Mouse (Mus musculus): ENCODE measurements at regions not wholly inside any gene's neighbourhood (a gene's known extent, or its start where the extent isn't known, plus 50 kb on each side); places are given as distances from the start of the nearest gene placed in this dataset.
A peak's percentile ranks its signal among the peaks of the same experiment; 100 is the strongest.
"Not testable (repeated sequence)": the region's sequence is repeated elsewhere in the genome, so short reads cannot be mapped to it uniquely, and the experiment has no call there.

DNA sequence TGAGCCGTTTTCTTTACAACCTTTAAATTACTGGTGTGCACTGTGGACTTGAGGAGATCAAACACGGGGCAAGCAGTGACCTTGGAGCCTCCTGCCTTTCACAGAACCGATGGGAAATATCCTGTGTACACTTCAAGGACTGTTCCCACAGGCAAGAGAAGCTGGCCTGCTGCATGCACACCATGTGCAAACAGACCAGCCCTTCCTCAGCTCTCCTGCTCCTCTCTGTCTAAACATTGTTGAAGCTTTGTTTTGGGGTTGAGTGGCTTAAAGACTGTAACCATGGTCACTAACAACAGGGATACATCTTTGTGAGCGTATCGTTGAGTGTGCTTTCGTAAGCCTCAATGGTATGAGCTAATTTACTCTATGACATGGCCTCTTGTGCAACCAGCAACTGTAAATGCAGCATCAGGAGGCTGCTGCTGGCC, 50.2 kb upstream of the Agps start:
- DNase-seq: no peak

DNA sequence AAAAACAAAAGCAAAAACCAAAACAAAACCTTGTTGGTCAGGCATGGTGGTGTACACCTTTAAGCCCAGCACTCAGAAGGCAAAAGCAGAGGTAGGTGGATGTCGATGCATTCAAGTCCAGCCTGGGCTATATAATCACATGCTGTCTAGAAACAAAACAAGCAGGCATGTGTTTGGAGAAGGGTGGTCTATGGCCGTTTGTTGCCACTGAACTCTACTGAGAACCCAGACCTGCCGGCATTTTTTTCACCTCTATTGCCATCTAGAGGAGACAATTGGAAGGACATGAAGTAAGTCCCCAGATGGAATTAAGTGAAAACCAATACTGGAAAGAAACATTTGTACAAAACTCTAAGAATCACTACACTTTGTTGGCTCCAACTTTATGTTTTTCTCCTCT, 50.9 kb upstream of the Agps start:
- peak; percentile 85 for DNase-seq

DNA sequence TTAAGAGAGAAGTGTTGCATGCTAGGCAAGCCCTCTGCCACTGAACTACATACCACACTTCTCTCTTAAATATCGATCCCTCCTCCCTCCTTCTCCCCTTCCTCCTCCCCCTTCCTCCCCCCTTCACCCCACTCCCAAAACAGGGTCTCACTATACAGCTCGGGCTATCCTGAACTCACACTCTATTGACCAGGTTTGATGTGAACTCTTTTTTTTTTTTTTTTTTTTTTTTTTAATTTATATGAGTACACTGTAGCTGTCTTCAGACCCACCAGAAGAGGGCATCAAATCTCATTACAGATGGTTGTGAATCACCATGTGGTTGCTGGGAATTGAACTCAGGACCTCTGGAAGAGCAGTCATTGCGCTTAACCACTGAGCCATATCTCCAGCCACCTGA, 53.3 kb upstream of the Agps start:
- not testable (repeated sequence) for DNase-seq

- peak; percentile 35 for DNase-seq
Observed at GRCm38 (mm10) chr2:75777040-75777451, 54.9 kb upstream of the Agps start.

- no peak for DNase-seq
Observed at GRCm38 (mm10) chr2:75776533-75776932, 55.4 kb upstream of the Agps start.

- no peak for DNase-seq
Observed at GRCm38 (mm10) chr2:75775217-75775616, 56.8 kb upstream of the Agps start.

GRCm38 (mm10) chr2:75773431-75773830, 58.5 kb upstream of the Agps start:
- no peak for DNase-seq

DNA sequence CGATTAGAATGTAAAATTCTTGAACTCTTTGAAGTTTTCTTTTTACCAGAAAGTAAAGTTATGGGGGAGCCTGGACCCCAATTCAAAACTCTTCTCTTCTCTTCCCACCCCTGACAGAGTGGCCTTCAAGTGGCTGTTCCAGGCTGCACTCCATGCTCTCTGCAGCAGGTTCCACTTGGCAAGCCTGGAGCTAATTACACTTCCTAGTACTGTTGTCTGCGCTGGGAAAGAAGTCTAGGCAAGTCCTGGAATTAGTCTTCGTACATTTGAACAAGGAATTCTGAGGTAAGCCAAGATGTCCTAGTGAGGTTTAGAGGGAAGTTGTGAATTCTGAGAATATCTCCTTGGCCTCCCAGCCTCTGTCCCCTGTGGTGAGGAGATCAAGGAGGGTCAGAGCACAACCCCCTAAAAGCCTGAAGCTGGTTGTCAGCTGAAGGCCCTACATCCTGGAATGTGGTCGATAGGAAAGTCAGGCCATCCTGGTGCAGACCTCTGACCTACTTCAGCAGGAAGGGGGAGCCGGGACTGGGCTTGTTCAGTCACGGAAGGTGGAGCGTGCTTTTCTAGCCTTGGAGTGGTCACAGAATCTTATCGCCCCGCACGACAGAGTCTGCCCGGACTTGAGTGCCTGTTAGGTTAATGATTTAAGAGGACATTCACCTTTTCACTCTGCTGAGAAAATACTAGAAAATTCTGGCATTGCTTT, 59.6 kb upstream of the Agps start:
- peak; percentile 17 for DNase-seq

- DNase-seq: no peak
Observed at GRCm38 (mm10) chr2:75770633-75771032, 61.3 kb upstream of the Agps start.

DNA sequence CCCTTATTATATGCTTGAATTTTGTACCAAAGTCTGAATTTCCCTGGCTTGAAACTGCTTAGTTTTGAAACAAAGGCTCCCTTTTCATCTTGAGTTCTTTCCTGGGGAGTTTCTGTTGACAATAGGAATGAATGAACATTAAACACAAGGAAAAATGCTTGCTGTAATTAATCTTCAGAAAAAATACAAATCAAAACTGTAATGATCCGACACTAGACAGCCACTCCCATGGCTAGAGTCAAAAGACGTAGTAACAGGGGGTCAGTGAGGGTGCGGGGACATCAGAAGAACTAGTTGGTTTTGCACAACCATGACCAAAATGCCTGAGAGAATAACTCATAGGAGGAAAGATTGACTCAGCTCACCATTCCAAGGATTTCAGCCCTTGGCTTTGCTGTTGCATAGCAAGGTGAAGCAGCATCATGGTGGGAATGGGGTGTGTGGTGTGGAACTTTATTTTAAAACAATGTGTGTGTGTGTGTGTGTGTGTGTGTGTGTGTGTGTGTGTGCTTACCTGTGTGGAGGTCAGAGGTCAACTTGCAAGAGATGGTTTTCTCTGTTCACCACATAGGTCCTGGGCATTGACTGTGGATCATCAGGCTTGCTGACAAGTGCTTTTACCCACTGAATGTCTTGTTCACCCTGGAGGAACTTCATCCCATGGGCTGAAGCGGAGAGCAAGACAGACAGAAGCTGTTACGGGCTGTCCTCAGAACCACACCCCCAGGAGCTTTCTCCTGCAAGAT, 63.2 kb upstream of the Agps start:
- DNase-seq: no peak

DNA sequence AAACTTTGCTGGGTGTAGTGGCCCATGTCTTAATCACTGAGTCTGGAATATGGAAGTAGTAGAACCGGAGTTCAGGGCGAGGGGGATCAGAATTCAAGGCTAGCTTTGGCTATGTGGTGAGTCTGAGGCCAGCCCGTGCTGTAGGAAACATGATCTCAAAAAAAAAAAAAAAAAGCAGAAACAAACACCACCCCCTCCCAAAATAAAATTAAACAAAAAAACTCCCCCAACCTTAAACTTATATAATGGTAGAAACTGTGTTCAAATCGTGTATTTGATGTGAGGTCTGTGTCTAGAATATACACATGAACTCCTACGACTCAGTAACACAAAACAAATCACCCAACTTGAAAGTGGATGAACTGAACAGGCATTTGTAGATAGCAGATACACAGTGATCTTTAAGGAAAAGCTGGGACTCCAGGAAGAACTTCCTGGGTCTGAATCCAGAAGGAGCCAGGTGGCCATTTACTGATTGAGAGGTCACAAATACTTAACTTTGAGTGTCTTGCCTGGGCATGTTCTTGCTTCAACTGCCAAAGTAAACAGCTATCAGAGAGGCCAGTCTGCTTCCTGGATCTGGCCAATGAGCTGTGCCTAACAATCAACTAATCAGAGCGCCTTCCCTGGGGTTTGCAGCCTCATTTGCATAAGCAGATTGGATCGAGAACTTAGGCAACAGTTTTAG, 63.6 kb upstream of the Nfe2l2 start:
- DNase-seq: peak; percentile 82

- no peak for DNase-seq
Observed at GRCm38 (mm10) chr2:75765403-75765802, 61.0 kb upstream of the Nfe2l2 start.

DNA sequence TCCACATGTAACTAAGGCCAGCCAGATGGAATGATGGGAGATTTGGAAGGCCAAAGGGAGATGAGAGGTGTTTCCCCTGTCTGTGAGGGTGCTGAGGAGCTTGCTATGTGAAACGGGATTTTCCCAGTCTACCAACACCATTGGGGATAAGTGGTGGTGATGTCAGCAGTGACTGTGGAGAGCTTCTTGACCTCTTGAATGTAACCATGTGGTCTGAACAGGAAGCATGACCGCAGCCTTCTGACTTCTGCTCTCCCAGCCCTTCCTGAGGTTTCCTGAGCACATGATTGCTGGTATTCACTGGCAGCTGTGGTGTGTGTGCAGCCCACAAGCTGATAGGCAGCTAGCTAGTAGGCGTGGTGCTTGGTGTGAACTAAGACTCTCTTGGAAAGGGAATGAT, 58.8 kb upstream of the Nfe2l2 start:
- DNase-seq: no peak

- no peak for DNase-seq
Observed at GRCm38 (mm10) chr2:75762030-75762429, 57.6 kb upstream of the Nfe2l2 start.

DNA sequence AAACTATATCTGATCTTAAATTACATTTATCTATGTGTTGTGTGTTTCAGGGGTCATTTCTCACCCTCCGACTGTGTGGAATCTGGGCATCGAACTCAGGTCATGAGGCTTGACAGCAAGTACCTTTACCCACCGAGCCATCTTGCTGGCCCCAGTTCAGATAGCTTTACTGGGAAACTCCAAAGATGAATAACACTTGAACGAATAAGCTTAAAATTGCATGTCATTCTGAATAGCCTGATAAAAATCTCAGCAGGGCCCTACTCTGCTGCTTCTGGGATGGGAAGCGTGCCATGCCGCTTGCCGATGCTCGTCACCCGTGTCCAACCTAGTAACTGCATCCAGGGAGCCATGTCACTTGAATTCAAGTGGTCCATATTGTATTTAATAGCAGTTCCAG, 57.2 kb upstream of the Nfe2l2 start:
- no peak for DNase-seq

- DNase-seq: no peak
Observed at GRCm38 (mm10) chr2:75759196-75759885, 54.9 kb upstream of the Nfe2l2 start.

DNA sequence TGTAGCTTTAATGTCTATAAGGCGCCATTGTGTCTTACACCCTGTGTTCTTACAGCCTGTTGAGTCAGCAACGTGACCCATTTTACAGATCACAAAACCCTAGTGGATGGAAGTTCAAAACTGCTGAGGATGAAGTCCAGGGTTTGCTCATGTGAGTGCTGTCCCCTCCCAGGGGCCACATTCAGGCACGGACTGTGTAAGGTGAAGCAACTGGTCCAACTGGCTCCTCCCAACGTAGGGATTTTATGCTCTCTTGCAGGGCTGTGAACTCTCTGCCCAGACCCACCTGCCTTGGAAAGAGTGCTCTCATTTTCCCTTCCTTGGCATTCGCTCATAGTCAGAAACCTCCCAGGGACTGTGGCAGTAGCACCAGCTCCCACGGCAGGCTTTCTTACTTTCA, 53.8 kb upstream of the Nfe2l2 start:
- no peak for DNase-seq

DNA sequence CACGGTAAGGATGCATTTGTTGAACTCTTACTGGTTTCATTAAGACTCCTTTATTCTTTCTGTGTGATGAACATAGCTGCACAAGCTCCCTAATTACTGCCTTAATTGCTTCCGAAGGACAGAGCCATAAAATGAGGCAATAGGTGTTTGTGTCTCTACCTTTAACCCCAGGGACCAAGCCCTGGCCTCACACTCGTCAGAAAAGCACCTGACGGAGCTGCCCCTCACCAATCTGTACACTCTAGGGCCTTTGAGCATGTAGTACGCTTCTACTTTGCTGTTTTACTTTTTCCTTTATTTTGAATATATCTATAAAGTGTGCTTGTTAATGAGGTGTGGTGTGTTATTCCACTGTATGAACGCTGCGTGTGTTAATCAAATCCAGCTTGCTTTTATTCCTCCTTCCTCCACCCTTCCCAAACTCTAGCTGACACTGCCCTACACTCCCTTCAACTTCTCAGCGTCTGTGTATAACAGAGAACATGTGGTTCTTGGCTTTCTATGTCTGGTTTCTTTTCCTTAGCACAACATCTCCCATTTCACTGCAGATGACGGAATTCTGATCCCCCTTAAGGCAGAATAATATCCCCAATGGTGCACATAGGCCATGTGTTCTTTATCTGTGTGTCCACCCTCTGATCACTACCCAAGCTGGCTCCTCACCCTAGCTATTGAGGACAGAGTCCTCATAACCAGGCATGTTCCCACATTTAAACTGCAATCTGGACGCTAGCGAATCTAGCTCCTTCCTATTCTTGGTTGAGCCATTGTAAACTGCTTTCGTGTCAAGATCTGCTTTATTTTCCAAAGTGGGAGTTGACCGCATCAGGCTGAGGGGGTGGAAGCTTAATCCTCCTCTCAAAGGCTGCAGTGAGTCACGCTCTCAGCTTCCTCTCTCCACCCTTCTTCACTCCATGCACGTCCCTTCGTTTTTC, 52.5 kb upstream of the Nfe2l2 start:
- no peak for DNase-seq

DNA sequence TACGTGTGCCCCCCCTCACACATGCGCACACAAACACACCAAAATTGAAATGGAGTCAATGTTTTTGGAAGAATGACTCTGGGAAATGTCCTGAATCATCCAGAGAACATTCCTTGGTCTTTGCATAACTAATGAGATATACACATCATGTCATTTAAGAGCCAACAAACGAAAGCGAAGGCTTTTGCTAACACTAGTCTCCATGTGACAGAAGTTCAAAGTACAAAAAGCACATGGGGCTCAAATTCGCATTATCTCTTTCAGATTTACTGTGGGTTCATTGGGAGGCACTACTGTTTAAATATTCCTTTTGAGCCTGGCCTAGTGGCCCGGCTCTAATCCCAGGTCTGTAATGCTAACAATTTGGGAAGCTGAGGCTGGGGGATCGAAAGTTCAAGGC, 50.2 kb upstream of the Nfe2l2 start:
- no peak for DNase-seq

Data from retina, postnatal 1 day (tissue).